Mouse (Mus musculus) erythroblast, embryonic 14.5 days (primary cell): ENCODE data around the gene Gpi1.

ENCODE experiments used
- GATA1 ChIP-seq: IDR thresholded peaks from 2 replicates; pipeline ENCODE4 v1.6.1; 2012; ENCODE audit warnings: low read length, inconsistent platforms, mixed read lengths
- TAL1 ChIP-seq: IDR thresholded peaks from 3 replicates; pipeline ENCODE4 v1.6.1; 2012; ENCODE audit warnings: low read length, inconsistent platforms, mixed read lengths

DNA sequence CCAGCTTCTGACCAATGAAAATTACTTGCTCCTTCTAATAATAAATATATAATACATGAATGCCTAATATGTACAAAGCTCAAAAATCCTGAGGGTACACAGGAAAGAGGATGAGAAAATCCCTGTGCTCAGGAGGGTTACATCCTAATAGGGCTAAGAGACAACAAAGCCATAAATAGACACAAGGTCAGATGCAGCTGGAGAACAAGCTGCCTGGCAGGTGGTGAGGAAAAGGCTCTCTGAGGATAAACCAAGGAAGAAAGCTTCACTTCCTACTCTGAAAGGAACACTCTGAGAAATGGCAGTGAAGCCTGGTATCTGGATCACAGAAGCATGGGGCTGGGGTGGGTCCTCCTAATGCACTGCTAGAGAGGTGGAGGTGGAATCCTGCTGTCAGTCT is 36.3 kb upstream of the Gpi1 start:
- TF ChIP-seq TAL1 (no peak), GATA1 (no peak)
